Mouse (Mus musculus) cerebellum, adult 9-10 months (tissue): ENCODE measurements at regions not wholly inside any gene's neighbourhood (a gene's known extent, or its start where the extent isn't known, plus 50 kb on each side); places are given as distances from the start of the nearest gene placed in this dataset.

ENCODE experiments used
- DNase-seq: peaks from one replicate; pipeline ENCODE4 v3.0.0; 2022

DNA sequence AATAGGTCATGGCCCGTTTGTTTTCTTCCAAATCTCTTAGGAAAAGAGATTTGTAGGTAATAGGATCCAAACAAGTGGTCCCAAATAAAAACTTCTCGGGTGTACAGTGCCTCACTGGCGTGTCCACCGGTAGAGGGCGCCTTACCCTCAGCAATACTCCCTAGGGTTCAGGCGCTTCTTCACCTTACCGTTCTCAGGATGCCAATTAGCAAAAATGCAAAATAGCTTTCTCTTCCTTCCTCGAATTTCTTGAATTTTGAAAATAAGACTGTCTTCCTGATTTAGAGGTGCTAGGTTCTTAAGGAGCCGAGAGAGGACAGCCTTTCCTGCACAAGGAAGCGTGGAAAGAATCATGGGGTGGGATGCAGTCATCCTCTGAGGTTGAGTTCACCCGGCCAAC, 275.9 kb downstream of the Pmp22 start:
- DNase-seq, result peak; percentile 13

DNA sequence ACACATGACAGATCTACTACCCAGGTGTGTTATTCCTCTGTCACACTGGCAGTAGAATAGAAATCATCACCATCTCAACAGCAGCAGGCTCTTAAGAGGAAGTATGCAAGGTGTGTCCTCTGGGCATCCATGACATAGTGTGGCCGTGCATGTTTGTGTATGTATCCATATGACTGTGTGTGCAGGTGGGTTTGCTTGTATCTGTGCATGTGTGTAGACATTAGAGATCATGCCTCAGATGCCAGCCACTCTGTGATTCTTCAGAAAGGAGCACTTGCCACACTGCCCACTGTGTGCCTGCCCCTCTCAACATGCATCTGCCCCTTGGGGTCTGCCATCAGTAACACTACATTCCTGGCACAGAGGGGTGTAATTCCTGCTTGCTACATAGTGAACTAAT, 280.6 kb downstream of the Pmp22 start:
- no peak for DNase-seq

GRCm38 (mm10) chr11:63410921-63411320, 282.1 kb downstream of the Pmp22 start:
- no peak for DNase-seq

GRCm38 (mm10) chr11:63412364-63412991, 283.7 kb downstream of the Pmp22 start:
- DNase-seq, result no peak

- DNase-seq, result no peak
Measured at GRCm38 (mm10) chr11:63413106-63413505, 284.3 kb downstream of the Pmp22 start.

DNA sequence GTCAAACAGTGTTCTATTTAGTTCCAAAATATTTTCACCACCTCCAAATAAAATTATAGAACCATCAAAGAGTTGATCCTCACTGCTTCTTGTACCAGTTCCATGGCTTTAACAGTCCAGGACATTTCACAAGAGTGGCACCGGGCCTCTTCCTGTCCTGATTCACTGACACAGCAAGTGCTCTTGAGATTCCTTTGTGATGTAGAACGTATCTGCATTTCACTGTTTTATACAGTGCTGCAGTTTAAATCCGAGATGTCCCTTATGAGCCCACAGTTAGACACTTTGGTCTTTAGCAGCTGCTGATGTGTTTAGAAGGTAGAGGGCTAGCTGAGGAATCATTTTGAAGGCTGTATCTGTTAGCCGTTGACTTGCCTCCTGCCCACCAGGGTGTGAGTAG, 284.8 kb downstream of the Pmp22 start:
- no peak for DNase-seq

DNA sequence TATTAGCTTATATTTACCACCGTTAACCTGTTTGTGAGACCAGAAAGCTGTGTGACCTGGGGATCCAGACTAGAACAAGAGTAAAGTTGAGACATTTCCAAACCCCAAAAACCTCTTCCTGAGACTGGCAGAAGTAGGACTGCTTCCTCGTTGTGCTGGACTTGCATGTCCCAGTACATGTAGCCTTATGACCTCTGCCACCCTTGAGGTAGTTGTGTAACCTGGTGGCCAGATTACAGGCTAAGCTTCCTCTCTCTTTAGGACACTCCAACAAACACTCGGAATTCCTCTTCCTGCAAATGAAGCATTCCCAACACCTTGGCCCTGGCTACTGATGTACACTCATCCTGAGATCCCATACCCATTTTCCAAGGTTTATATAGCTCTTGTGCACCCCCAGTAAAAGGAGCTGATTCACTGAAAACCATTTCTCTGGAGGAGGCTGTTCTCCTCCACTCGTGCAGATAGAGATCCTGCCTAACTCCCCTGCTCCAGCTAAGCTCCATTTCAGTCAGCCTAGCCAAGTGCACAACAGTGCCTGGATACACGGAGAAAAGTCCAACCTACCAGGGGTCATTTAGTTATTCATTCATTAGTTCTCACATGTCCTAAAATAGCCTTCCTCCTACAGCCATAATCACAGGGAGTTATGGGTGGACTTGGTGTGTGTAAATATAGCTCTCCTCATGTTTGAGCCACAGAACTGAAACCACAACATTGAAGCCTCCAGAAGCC, 289.4 kb downstream of the Pmp22 start:
- DNase-seq, result no peak

- no peak for DNase-seq
Measured at GRCm38 (mm10) chr11:63420341-63420740, 291.6 kb downstream of the Pmp22 start.

- no peak for DNase-seq
Measured at GRCm38 (mm10) chr11:63422069-63422468, 293.3 kb downstream of the Pmp22 start.

DNA sequence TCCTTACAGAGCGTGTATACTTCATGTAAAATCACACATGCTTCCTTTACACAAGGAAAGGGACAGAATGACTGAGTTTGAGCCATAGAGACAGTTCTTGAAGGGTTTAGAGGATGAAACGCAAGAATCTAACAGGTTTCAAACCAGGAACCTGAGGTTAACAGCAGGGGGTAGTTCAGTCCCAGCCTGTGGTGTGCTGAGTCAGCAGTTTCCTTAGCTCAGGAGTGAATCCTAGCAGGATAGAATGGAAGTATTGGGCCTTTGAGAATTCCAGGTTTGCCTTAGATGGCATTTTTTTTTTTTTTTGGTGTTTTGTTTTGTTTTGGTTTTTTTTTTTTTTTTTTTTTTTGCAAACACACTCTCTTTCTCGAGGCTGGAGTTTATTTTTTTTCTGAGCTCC, 295.5 kb downstream of the Pmp22 start:
- no peak for DNase-seq

- DNase-seq, result no peak
Measured at GRCm38 (mm10) chr11:63425741-63426140, 297.0 kb downstream of the Pmp22 start.

- DNase-seq, result no peak
Measured at GRCm38 (mm10) chr11:63453786-63454185, 325.0 kb downstream of the Pmp22 start.

DNA sequence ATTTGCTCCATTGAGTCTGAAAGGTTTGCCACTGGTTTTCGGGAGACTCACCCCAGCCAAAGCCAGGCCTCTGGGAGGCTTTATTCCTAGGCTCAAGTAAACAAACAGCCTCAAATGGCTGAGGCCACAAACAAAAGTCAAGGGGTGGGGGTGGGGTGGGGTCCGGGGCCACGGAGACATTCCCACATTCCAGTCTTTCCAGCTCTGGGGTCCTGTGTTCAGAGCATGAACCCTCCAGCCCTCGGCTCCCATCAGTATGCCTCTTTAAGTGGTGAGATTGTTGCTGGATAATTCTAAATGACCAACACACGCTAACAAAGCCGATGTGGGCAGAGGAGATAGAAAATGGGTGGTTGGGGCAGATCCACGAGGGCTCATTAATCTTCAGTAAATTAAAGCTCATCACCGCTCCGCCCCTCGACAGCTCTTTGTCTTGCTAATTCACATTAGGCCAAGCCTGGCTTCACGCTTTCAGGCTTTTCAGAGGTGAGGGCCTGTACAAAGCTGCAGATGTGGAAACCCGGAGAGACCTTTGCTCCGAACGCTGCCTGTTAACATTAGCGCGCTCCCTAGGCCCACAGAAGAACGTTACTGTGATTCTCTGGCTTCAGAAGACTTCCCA, 326.2 kb downstream of the Pmp22 start:
- DNase-seq, result no peak

- no peak for DNase-seq
Measured at GRCm38 (mm10) chr11:63456356-63456755, 327.6 kb downstream of the Pmp22 start.

- DNase-seq, result no peak
Measured at GRCm38 (mm10) chr11:63457250-63457649, 328.5 kb downstream of the Pmp22 start.

- no peak for DNase-seq
Measured at GRCm38 (mm10) chr11:63460146-63460545, 331.4 kb downstream of the Pmp22 start.

DNA sequence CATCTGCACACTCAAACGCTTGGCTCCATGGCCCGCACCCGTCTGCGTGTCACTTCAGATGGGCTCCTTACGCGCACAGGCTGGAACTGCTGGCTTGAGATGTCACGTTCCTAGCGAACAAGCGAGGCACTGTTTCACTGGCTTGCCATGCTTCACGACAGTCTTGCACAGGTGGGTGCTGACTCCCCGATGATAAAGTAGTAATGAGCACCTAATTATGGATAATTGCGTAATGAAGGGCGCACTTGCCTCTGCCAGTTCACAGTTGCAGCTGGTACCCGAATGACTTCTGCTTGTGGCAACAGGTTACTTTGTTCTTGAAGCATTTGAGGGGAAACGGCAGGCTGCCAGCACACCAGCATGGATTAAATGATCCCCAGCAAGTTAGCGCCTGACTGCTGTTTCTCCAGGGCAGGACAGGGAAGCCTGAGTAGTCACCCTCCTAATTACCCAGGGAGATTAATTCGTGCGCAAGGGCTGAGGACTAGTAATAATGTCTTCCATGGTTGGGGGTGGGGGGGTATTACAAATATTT, 335.1 kb downstream of the Pmp22 start:
- DNase-seq, result no peak

DNA sequence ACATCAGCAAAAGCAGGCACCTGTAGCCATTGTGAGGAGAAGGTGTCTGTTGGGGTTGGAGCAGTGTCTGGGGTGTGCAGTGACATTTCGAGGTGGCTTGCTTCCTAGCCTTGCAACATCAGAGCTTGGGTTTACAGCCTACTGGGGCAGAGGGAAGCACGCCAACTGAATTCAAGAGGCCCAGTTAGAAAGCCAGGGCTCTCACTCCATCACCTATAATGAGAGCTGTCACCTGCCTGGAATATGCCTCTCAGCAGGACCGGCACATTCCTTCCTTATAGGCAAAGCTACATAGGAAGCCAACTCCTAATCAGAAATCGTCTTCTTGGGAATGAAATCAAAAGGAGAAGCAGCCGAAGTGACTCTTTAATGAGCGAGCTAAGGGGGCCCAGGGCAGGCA, 337.2 kb downstream of the Pmp22 start:
- DNase-seq, result no peak

DNA sequence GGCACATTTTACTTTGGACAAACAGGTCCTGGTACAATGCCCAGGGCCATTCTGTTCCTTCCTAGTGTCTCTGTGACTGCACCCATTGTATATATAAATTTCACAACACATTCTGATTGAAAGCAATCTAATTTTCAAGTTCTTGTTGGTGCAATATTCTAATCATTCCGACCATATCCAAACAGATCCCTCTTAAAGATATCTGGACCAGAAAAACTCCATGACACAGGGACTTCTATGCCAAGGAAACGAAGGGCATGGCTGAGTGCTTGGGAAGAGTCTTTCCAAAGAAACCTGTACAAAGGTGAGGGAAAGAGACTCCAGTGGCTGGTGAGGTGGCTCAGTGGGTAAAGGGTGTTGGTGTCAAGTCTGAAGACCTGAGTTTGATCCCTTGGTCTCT, 337.8 kb downstream of the Pmp22 start:
- no peak for DNase-seq

DNA sequence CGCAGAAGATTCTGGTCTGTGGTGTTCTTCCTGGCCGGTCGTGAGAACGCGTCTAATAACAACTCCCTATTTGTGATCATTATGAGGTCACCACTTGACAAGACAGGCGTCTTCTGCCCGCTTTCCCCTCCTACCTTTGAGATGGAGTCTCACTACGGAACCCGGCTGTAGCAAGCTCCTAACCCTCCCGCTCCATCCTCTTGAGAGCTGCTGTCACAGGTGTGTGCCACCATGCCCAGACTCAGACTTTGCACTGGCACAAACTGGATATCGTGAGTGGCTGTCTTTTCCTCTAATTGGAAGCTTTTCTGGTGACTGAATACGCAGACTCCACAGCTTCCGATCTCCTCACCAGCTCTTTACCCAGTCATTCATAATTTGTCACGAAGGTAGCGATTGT, 346.0 kb downstream of the Pmp22 start:
- DNase-seq, result no peak

DNA sequence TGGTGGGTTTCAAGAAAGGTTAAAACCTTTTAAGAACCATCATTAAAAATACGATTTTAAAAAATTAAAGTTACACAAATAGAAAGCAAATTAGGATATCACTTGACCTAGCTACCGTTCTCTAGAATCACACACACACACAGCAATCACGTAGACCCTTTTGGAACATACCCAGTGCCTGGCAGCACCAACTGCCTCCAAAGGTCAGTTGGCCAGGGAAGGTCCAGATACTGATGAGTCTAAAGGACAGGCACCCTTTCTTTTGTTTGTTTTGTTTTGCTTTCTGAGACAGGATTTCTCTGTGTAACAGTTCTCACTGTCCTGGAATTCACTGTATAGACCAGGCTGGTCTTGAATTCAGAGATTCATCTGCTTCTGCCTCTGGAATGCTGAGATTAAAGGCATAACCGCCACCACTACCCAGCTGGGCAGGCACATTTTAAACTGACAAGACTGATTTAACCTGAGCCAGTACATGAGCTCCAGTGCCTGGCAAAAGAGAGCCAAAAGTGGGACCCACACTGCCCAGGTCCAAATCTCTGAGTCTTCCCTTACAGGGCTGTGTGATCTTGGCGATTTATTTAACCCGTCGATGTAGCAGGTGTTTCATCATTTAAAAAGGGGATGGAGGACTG, 353.0 kb downstream of the Pmp22 start:
- DNase-seq, result no peak

DNA sequence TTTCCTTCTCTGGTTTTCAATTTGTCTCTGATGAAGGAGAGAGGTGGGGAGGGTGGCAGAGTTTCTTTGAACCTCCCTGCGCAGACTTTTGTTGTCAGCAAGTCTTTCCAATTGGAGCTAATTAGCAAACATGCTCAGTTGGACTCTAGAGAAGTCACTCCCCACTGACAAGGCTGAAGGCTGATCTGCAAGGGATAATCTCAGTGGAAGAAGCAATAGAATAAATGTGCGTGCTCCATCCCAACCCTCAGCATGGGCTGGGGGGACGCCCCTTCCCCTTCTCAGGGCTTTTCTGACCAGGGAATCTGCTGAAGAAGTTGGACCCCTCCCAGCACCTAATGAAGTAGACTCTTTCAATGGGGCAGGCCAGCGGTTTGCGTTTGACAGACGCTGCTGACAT, 353.8 kb downstream of the Pmp22 start:
- no peak for DNase-seq

DNA sequence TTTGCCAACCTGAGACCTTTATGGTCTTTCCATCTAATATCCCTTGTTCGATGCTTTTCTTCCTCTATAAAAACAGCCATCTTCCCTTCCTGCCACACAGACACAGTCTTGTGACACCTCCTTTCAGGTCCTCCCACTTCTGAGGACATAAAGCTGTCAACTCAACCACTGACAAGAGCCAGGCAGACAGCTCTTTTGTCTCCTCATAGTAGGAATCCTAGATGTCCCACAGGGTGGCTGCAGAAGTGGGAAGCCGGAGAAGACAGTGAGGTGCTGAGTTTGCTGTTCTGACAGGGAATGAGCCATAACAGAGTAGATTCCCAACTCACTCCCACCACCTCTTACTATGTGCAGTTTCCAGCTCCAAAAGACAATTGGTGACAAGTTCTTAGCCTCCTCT, 358.4 kb downstream of the Pmp22 start:
- no peak for DNase-seq

GRCm38 (mm10) chr11:63502181-63502580, 373.4 kb downstream of the Pmp22 start:
- peak; percentile 1 for DNase-seq
